ENCODE assay signal across 8 mouse cellular contexts in the genomic region with DNA sequence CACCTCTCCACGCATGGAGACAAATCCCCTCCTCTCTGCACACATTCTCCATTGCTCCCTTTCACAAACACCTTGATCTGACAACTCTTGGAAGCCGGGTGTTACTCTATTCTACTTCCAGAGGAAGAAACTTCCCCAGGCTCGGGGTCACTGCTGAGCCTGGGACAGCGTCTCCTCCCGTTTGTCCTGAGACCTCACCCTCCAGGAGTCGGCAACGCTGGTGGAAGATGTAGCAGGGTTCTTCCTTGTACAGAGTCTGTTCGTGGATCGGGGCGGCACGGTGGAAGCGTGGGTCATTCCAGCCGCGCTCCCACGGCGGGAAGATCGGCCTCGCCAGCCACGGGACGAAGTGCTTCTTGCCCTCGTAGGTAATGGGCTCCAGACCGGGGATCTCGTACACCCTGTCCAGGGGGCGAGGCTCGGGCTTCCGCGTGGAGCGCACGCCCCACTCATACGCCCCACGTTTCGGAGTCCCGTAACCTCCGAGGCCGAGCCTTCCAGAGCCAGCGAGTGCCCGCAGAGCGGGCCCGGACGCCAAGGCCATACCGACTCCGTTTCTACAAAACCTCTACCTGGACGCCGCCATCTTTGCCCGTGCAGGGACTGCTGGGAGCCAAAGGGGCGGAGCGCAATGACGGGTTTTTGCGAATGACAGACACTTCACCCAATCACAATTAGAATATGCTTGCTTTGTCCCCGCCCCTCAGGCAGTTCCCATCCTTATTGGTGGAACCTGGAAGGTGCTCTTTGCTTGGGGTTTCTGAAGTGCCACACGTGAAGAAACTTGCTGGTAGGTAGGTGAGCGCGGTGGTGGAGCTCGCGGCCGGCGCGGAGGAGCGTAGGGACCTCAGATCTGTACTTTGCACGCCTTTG. TPM values are rescaled to one million over a fixed set of nuclear protein-coding genes. Genes with fewer than 3 reads are reported as not detected.
DNase-seq lines count a peak whose midpoint lies in the region; ATAC-seq lines count a peak whose summit lies in the region.

A gene (minus strand): TSS at position 617 of the 873 bp plus-strand sequence.
A gene (plus strand): TSS at position 737 of the 873 bp plus-strand sequence.

- peaks cover 18% of the 10 kb centered on the region for H3K4me1 ChIP-seq in hindbrain, embryonic 12.5 days

- H3K4me2 ChIP-seq in hindbrain, embryonic 12.5 days (replicated peaks): peak within 1 kb of the TSS; percentile 76

- peak; percentile 99 for ATAC-seq in hindbrain, embryonic 12.5 days (ENCODE audit: low FRiP score)

- H3K9ac ChIP-seq in hindbrain, embryonic 12.5 days: peak within 1 kb of the TSS; percentile 82

- under 1% methylated on average over 60 of the region's 60 CpGs for whole genome bisulfite sequencing in hindbrain, embryonic 12.5 days

- H3K36me3 ChIP-seq in hindbrain, embryonic 12.5 days: peaks cover 30% of the 10 kb centered on the region

- H3K27ac ChIP-seq in hindbrain, embryonic 12.5 days: no peak within 1 kb of the TSS

- H3K4me3 ChIP-seq in hindbrain, embryonic 12.5 days: peak within 1 kb of the TSS; percentile 90

- DNase-seq in NIH3T3 (ENCODE audit: low read depth): peak; percentile 98
- peak; percentile 98 to 99 for DNase-seq in cerebellum, postnatal 10 days
- DNase-seq in frontal cortex, postnatal 10 days (ENCODE audit: low spot score in 2 of 2): peak; percentile 92 to 95
- peak; percentile 96 to 98 for DNase-seq in layer of hippocampus, postnatal 14 days (ENCODE audit: low spot score in 2 of 2)
- DNase-seq in lung, postnatal 14 days: peak; percentile 96
- DNase-seq in retina, adult 2 months (ENCODE audit: low read depth, low spot score): peak; percentile 94
- peak; percentile 95 for DNase-seq in thymus, postnatal 36 days

- H3K27me3 ChIP-seq in hindbrain, embryonic 12.5 days: 0 out of 2 replicates have a peak, but pooled peaks cover 5% of the 10 kb centered on the region

- no peaks in the 10 kb centered on the region for H3K9me3 ChIP-seq in hindbrain, embryonic 12.5 days (replicated peaks)

RNA-seq across cellular contexts. Expression of the first gene that starts in this region (rescaled TPM):
- 78.0 and 80.8 TPM in 2 replicates for polyA plus RNA-seq in hindbrain, embryonic 12.5 days (2016; fragmentation: Nextera tagmentation; extraction: Ambion mirVana)
- total RNA-seq in layer of hippocampus, postnatal 14 days (2021): 10 to 100 TPM; 66.5 to 69.1 TPM

RNA-seq across cellular contexts. Expression of the second gene that starts in this region (rescaled TPM):
- 4.1 and 4.5 TPM in 2 replicates for polyA plus RNA-seq in hindbrain, embryonic 12.5 days (2016; fragmentation: Nextera tagmentation; extraction: Ambion mirVana)
- total RNA-seq in layer of hippocampus, postnatal 14 days (2021): 10 to 100 TPM; 11.0 to 12.4 TPM
